Mouse (Mus musculus) right cerebral cortex, adult 18-20 months (tissue): ENCODE data around the gene Kyat3.
A peak's percentile ranks its signal among the peaks of the same experiment; 100 is the strongest.
"Not testable (repeated sequence)": the region's sequence is repeated elsewhere in the genome, so short reads cannot be mapped to it uniquely, and the experiment has no call there.

Source experiments
- DNase-seq: peaks from one replicate; pipeline ENCODE4 v3.0.0; 2022; ENCODE audit warnings: mixed read lengths

Gene Kyat3

DNA sequence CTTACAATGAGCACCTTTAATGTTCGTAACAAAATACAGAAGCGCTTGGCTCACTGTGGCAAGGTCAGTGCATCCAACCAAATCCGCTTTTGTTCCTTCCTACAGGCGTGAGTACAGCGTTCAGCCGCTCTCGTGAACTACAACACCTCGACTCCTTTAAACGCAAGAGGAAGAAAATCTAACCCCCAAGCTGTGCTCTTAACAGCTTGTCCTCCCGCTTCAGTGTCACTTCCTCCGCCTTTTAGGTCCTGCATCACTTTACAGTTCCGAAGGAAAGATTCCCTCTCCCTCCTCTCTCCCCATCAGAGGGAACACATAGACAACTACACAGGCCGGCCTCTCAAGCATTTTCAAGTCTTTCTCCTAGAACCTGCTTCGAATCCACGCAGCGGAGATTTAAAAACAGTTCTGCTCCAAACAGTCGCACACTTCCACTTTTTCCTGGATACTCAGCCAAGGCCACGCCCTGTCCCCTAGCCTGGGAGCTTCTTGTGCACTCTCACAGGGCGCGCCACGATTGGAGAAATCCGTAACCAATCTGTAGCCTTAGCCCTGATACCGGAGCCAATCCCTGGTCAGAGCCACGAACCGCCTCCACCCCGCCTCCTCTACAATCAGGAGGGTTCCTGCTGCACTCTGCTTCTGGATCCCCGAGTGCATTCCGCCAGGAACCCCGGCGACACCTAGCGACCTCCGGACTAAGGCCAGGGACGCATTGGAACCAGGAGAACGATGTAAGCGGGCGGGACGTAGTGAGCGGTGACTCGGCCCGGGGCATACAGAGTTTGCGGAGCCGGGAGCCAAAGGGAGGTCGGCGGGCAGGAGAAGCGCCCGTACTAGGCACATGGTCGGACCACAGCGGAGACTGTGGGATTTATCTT lies at the start of gene Kyat3:
TSS of gene Kyat3 (plus strand) at position 610 of the 881 bp plus-strand sequence.
- DNase-seq = peak; percentile 96

DNA sequence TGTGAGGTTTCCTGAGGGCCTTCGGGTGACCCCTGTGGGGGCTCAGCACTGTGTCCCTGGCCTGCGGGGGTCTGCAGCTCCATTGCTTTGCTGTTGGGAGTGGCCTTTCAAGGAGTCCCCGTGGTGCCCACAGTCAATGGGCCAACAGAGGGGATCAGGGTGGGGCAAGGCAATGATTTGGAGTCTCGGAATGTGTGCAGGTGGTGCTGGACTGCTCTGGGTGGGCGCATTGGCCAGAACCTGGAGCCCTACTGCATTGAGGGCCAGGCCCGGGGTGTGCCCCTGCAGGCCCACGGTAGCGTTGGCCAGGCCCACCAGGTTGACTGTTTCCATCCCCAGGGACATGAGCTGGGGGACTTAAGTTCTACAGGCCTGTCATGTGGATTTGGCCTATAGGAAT lies 36.1 kb upstream of the Kyat3 start:
- DNase-seq = no peak

DNA sequence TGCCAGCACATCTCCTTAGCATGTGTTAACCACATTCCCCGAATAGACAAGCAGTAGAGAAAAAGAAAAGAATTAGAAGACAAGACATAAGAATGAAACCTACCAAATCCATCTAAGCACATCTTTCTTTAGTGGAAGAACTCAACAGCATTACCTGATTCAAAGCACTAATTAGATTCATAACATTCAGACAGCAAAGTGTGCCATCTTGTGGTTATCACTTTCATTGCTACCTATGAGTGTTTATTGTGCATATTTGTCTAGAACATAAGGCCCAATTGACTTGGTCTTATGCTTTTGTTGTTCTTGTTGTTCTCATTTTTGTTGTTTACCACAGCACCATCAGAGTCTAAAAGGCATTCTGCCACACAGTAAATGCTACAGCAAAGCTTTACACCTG lies 26.2 kb upstream of the Kyat3 start:
- no peak for DNase-seq

DNA sequence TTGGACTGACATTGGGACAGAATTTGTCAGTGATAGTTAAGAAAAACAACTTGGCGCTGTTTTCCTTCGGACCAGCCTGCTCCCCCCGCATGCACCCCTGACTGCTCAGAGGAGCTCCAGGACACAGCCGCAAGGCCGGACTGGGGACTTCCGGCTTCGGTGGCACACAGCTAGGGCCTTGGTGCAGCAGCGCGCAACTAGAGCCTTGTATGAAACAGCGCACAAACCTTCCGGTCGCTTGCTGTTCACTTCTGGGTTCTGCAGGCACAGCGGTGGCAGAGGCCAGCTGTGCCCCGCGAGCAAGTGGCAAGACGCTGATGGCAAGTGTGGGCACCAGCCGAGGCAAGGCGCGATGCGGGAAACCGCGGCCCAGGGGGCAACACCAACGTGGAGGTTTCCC lies 12.9 kb upstream of the Kyat3 start:
- no peak for DNase-seq

DNA sequence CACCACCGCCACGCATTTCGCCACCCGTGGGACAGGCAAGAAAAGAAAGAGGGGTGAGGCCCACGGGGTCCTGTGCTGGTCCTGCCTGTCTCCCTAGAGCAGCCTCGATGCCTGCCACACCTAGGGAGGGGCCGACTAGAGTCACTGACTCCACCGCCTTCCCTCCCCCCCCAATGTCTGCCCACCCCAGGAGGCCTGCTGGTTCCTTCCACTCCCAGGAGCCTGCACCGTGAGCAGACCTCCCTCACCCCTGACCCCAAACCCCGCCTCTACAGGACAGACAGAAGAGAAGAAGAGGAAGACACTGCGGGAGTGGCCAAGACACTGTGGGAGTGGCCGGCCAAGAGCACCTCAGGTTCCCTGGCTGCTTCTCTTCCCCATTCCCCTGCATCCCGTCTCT lies 12.5 kb upstream of the Kyat3 start:
- DNase-seq = no peak

DNA sequence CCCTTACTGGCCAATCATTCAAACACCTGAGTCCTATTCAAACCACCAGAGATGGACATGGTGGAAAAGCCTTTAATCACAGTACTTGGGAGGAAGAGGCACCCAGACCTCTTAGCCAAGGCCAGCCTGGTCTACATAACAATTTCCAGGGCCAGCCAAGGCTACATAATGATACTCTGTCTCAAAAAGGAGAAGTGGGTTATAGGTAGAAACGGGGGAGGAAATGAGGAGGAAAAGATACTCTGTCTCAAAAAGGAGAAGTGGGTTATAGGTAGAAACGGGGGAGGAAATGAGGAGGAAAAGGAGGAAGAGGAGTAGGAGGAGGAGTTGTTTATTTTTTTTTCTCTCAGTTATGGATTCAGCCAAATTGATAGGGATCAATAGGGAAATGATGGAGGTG lies 4.3 kb upstream of the Kyat3 start:
- DNase-seq = no peak

DNA sequence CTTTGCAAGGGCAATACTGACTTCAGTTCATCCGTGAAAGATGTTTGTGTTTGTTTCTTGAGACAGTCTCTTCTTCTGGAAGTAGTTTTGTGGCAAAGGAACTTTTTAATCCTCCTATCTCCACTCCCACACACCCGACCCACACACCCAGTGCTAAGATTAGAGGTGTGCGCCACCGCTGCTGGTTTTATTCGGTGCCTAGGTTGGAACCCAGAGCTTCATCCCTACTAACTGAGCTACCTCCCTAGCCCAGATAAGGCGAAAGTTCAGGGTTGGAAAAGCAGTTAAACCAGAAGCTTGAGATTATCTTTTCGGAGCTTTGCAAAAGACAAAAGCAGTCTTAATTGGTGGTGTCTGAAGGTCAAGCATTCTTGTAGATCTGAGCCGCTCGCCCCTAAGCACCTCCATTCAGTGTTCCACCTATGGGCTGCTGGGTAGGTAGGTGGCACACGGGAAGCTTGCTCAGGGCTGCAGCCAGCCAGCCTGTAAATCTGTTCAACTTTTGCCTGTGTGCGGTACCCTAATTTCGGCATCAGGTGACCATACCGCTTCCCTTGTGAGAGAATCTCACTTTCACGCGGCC lies 647 bp downstream of the Kyat3 start:
- DNase-seq = no peak

DNA sequence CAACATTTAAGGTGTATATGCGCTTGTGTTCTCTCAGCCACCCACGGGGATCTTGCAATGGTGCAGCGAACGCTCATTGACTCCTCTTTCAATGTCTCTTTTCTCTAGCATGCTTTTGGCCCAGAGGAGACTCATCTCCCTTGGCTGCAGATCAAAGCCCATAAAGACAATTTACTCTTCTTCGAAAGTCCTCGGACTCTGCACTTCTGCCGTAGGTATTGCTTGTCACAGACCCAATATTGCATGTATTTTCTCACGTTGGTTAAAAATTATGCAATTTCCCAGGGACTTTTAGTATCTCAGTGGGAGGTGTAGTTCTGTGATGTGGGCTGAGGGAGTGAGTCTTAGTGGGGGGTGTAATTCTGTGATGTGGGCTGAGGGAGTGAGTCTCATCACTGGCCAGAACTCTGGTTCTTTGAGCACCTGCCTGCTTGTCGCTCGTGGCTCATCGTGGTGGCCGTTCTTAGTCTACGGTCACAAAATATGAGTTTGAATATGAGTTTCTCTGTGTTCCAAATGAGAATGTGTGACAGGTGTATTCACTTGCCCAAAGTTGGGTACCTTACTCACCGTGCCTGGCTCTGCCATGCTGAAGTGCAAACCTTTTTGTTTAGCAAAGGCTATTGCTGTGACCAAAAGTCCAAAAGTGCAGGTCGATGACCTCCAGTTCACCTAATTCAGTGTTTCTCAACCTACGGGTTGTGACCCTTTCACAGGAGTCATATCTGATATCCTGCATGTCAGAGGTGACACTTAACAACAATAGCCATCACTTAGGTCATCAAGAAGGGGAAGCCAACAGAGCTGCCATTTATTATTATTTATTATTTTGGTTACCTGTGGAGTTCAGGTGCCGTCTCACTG lies 6.0 kb downstream of the Kyat3 start:
- DNase-seq = no peak

DNA sequence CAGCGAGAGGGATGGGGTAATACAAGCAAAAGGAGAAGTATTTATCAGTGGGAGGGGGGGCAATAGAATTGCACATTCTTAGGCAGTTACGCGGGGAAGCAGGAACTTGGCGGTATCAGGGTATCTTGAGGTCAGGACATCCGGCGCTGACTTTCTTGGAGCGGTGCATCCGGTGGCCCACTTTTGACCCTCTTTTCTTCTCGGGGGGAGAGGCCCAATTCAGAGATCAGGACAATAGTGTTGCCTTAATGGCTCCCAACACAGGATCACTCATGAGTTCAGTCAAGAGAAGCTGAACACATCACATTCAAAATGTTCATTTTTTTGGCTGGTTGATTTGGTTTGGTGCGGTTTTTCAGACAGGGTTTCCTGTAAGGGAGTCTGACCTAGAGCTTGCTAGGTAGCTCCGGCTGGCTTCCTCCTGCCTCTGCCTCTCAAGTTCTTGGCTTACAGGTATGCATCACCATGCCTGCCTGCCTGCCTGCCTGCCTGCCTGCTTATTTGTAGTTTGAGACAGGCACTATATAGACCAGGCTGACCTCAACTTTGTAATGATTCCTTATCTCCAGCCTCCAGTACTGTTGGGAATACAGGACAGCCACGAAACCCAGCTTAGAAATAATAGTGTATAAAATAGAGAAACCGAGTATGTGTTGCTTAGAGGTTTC lies 7.5 kb downstream of the Kyat3 start:
- not testable (repeated sequence) for DNase-seq

DNA sequence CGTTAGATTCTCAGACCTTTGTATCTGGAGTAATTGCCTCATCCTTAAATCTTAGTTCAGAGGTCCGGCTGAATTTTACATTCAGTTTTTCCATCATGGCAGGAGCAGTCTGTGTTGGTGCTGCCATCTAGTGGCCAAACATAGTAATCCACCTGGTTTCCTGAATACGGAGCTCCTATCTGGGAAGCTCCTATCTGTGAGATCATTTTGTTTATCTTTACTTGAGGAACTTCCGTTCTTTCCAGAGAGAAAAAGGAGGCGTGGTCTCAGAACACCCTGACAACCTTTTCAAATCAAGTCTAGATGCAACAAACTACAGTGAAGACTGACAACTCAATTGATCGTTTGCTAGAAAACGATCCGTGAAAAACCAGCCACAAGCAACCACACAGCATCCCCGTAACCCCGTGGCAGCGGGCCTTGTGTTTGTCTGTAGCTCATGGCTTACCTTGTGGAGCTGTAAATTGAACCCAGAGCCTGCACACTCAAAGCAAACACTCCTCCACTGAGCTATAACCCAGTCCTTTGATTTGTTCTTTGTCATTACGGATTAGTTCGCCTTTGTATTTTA lies 8.1 kb downstream of the Kyat3 start:
- peak; percentile 75 for DNase-seq

DNA sequence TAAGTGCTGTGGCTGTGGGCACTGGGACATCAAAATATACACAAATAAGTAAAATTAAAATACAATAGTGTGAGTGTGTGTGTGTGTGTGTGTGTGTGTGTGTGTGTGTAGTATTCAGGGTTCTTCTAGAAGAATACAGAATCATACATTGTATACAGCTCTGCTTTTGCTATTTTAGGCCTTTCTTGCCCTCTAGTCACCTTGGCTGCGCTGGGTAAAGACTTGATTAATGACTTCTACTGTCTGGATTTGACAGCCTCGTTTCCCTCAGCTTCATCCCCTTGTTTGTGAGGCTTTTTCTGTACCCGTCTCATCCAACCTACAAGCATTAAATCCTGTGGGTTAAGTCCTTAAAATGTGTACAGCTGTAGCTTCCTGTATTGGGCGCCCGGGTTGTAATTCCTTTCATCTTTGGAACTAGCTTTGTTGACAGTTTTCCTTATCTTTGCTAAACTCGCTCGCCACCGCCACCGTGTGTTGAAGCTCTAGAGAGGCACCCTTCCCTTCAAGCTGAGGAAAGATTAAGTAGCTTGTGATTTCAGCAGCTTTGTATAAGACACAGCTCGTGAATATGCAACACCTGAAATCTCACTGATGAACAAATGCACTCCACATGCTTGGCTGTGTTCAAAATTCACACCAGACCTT lies 9.6 kb downstream of the Kyat3 start:
- peak; percentile 23 for DNase-seq

DNA sequence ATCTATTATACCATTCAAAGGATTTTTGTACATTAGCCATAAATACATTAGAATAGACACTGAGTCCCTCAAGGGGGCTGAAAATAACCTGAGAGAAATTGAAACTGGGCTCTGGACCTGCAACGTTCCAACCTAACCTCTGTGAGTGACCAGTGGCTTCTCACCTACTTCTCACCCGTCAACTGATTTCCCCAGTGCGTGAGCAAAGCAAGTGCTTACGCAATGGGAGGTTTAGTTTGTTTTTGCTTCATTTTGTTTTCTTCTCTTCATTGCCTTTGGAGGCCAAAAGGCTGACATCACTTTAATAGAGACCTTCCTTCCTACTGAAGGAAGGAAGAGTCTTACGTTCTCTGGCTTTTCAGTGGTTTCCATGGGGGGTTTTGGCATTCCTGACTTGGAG lies 10.5 kb downstream of the Kyat3 start:
- DNase-seq = no peak

DNA sequence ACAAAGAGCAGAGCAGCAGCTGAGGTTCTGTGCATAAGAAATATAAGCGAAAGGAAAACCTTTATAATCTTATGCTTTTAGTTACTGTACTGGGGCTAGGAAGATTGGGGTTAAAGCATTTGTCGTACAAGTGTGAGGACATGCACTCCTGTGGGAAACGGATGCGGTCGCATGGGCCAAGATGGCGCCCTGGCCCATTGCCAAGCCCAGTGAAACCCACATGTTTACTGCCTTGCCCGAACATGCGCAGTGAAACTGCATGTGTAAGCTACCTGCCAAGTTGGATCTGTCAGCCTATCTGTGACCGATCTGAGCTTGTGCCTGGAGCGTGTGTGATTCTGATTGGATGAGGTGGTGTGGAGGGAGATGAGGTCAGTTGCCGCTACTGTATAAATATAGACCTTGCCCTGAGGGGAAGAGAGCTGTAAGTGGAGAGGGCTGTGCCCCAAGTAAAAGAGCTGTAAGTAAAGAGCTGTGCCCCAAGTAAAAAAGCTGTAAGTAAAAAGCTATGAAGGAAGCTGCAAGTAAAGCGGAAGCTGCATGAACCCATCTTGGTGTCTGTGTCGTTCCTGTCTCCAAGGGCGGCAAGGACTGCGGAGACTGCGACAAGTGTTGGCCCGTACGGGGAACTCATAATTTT lies 11.7 kb downstream of the Kyat3 start:
- DNase-seq = not testable (repeated sequence)

DNA sequence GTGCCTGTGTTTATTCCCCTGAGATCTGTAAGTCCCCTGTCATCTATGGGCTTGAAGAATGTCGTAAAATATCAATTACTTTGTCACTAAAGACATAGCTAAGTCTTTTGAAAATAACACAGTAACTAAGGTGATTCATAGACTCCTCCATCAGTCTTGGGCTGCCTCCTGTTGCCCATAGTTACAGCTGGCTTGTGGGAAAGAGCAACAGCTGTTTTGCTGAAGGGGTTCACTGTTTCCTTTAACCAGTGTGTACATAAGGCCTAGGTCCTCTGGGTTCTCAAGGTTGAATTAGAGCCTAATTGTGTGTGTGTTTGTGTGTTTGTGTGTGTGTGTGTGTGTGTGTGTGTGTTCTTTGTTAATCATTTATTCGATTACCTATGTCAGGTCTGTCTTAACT lies 24.6 kb downstream of the Kyat3 start:
- DNase-seq = no peak

DNA sequence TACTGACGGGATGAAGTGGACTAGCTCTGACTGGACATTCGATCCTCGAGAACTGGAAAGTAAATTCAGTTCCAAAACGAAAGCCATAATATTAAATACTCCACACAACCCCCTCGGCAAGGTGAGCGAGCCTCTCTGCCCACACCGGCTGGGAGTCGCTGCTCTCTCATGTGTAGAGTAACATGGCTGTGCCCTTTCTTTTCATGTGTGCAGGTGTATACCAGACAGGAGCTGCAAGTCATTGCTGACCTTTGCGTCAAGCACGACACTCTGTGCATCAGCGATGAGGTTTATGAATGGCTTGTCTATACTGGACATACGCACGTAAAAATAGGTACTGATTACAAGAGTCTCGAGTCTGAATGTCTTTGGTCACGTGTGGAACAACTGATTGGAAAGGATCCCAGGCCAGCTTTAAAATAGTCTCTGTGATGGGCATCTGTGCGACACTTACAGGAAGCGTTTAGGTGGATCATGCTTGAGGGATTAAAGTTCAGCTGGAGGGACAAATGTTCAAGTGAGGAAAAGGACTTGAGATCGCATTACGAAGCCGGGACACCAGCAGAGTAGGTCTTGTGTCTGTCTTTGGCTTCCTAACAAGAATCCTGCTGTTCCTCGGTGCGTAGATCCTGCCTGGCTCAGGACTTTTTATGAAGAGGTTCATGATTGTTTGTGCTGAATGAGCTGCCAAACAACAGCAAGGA lies 25.3 kb downstream of the Kyat3 start:
- no peak for DNase-seq

DNA sequence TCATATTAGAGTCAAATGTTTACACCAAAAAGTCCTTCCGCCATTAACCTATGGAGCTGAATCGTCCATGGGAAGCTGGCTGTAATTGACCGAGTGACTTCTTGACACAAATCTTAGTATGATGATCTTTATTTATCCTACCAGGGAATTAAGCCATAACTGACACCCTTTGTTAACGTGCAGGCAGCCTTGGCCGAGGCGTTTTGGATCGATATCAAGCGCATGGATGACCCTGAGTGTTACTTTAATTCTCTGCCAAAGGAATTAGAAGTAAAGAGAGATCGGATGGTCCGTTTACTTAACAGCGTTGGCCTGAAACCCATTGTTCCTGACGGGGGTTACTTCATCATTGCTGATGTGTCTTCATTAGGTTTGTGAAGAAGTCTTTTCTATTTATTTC lies 33.4 kb downstream of the Kyat3 start:
- DNase-seq = no peak

DNA sequence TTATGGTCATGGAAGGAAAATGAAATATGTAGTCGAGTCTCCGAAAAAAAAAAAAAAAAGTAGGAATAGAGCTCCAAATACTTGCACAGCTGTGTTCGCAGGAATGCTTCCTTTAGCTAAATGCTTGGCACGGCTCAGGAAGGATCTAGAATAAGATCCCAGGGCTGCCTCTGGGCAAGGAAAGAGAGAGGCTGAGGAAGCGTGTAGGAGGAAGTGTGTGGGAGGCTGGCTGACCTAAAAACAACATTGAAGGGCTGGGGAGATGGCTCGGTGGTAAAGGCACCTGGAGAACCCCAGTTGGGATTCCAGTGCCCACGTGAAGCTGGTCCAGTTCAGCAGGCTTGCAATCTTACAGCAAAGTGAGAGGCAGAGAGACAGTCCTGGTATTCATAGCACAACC lies 40.0 kb downstream of the Kyat3 start:
- DNase-seq = peak; percentile 74

DNA sequence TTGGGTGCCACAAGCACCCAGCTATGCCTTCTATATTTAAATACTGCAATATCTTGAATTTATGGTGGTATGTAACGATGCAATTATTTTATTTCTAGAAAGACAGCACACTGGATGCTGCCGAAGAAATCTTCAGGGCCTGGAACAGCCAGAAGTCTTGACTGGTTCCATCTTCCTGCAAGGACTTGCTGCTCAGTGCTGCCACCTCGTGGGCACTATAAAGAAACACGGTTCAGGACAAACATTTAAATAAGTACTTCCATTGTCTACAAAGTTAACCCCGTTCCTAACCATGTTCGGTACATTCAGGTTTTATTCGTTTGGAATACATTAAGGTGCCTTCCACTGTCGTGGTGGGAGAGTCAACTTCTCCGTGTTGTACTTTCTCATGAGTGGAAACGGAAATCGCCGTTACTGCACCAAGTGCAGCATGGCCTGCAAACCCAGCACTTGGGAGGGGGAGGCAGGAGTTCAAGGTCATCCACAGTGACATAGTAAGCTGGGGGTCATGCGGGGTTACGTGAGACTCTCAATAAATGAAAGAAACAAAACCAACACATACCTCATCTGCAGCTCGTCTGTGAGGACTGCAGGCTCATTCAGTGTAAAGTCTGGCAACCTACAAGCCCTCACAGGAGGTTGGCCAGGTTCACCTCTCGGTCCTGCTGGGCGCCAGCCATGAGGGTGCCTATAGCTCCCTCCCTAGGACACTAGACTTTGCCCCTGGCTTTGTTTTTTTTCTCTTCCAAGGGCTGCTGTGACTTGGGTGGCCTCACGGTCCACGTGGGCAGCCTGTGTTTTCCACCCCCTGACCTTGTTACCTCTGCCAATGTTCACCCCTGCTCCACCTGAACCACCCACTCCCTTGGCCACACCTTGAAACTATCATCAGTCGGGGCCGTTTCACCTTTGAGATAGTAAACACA lies 43.4 kb downstream of the Kyat3 start:
- DNase-seq = no peak

DNA sequence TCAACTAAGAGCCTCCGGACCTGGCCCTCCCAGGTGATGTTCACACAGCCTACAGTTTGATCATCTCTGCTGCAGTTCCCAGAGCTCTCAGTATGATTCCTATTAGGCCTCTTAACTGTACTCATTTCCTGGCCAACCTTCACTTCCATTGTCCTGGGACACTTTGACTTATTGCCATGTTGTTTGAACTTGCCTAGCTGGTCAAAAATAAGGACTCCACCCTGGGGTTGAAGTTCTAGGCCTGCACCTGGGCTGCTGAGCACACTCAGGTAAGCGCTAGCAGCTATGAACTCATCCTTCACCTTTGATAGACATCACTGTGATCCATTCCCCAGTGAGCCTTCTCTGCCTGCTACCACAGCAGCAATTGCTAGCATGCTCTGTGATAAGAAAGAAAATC lies 44.2 kb downstream of the Kyat3 start:
- no peak for DNase-seq

DNA sequence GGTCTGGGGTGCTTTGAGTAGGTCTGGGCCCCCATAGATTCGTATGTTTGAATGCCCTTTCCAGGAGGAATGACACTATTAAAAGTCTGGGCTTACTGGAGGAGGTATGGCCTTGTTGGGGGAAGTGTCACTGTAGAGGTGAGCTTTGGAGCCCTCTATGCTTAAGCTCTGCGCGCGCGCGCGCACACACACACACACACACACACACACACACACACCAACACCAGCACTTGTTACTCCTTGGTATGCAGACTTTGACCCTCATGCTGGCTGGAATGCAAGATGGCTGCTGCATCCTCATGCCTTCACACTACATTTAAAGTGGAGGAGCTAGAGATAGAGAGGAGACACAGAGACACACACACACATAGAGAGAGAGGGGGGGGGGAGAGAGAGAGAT lies 46.8 kb downstream of the Kyat3 start:
- no peak for DNase-seq
